Mouse (Mus musculus) adrenal gland, postnatal 14 days (tissue): Measurements from ENCODE around the gene Gm11236. TPM values are rescaled to one million over a fixed set of nuclear protein-coding genes. Genes with fewer than 3 reads are reported as not detected.
"Not testable (repeated sequence)": the region's sequence is repeated elsewhere in the genome, so short reads cannot be mapped to it uniquely, and the experiment has no call there.

ENCODE experiments used
- DNase-seq: peaks from one replicate; pipeline ENCODE4 v3.0.0; 2021; ENCODE audit warnings: mixed read lengths
- long read RNA-seq, 2 experiments: library from polyadenylated mRNA; stranded (forward); transcript quantifications; one replicate each; pipeline ENCODE4 v2.0.0; 2021
- total RNA-seq: library from RNA; stranded (reverse); gene quantifications from 2 replicates; pipeline ENCODE4 v1.2.3, GENCODE M21; 2021

Gene Gm11236
- total RNA-seq, result not detected in 2 replicates
- long read RNA-seq, experiment 1, result 0 reads
- long read RNA-seq, experiment 2, result 0 reads

- not testable (repeated sequence) for DNase-seq
Measured at GRCm38 (mm10) chr4:73637821-73638220, at the start of gene Gm11236. TSS of gene Gm11236 (plus strand) at chr4:73638121.

DNA sequence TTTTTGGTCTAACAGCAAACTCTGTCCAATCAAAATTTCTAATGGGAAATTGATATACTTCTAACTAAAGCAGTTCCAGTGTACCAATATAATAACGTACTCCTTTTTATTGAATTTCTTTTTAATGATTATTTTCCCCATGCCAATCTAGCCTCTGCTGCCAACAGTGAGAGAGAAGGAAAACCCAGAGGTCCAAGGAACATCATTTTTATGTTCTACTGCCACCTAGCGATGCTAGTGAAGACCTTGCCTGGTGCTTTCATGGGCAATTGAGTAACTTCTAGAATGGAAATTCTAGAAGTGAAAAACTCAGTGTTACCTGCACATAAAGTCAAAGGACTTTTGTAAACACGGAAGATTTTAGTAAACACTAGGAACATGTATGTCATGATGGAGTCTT lies 38.7 kb upstream of the Gm11236 start:
- DNase-seq, result peak; percentile 11

DNA sequence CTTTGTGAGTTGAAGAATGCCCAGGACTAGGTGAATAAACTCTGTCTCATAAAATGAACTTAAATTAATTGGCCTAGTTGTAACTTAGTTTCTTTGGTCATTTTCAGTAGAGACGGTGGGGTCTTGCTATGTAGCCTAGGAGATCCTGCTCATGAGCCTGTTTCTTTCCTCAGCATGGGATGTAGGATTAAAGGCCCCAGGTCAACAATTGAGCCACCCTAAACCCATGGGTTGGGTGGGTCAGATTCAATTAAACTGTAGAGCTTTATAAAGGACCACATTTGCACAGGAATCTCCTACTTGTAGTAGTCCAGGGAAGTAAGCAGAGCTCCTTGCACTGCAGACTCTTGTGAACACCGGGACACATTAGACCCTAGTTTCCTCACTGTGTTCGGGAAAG lies 30.3 kb upstream of the Gm11236 start, which contains the start of gene Gm11238:
TSS of gene Gm11238 (plus strand) at position 301 of the 400 bp plus-strand sequence.
- DNase-seq, result not testable (repeated sequence)

GRCm38 (mm10) chr4:73622684-73623083 lies 15.2 kb upstream of the Gm11236 start, which contains the start of gene Gm11237:
TSS of gene Gm11237 (plus strand) at chr4:73622984.
- not testable (repeated sequence) for DNase-seq

DNA sequence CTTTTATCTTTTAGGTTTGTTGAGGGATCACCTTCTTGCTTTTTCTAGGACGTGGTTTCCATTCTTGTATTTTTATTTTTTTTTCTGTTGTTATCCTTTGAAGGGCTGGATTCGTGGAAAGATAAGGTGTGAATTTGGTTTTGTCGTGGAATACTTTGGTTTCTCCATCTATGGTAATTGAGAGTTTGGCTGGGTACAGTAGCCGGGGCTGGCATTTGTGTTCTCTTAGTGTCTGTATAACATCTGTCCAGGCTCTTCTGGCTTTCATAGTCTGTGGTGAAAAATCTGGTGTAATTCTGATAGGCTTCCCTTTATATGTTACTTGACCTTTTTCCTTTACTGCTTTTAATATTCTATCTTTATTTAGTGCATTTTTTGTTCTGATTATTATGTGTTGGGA lies 23.9 kb downstream of the Gm11236 start:
- not testable (repeated sequence) for DNase-seq

GRCm38 (mm10) chr4:73668054-73668453 lies 30.1 kb downstream of the Gm11236 start, which contains the start of gene Gm11239:
TSS of gene Gm11239 (plus strand) at chr4:73668354.
- DNase-seq, result not testable (repeated sequence)

DNA sequence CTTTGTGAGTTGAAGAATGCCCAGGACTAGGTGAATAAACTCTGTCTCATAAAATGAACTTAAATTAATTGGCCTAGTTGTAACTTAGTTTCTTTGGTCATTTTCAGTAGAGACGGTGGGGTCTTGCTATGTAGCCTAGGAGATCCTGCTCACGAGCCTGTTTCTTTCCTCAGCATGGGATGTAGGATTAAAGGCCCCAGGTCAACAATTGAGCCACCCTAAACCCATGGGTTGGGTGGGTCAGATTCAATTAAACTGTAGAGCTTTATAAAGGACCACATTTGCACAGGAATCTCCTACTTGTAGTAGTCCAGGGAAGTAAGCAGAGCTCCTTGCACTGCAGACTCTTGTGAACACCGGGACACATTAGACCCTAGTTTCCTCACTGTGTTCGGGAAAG lies 45.3 kb downstream of the Gm11236 start, which contains the start of gene Gm428:
TSS of gene Gm428 (plus strand) at position 301 of the 400 bp plus-strand sequence.
- DNase-seq, result not testable (repeated sequence)

Other genes starting within 250 kb of the Gm11236 start
- gene Gm11487, start 233.0 kb upstream of the Gm11236 start, total RNA-seq, result not detected in 2 replicates
- gene Gm11238, start 30.2 kb upstream of the Gm11236 start, total RNA-seq, result not detected in 2 replicates
- not detected in 2 replicates for gene Gm11237, start 15.1 kb upstream of the Gm11236 start, total RNA-seq
- not detected in 2 replicates for gene Gm11239, start 30.2 kb downstream of the Gm11236 start, total RNA-seq
- gene Gm428, start 45.4 kb downstream of the Gm11236 start, total RNA-seq, result not detected in 2 replicates
- 0.19 and 0.26 TPM in 2 replicates for gene Rasef, start 152.9 kb downstream of the Gm11236 start, total RNA-seq
- gene Gm11758, start 238.1 kb downstream of the Gm11236 start, total RNA-seq, result not detected in 2 replicates